Mouse (Mus musculus) thymus, adult 2 months (tissue): ENCODE data around the gene Ccdc58.

ENCODE experiments used
- CTCF ChIP-seq: fragments of 200-500 bp; IDR thresholded peaks from 2 replicates; pipeline ENCODE4 v1.5.1; 2012; ENCODE audit warnings: mild to moderate bottlenecking, control low read depth, low read length, moderate library complexity, borderline replicate concordance; ENCODE audit not compliant: control insufficient read depth, poor library complexity, insufficient read depth; ENCODE audit errors: extremely low read depth
- POLR2A ChIP-seq: fragments of 200-500 bp; IDR thresholded peaks from 2 replicates; pipeline ENCODE4 v1.6.1; 2012; ENCODE audit warnings: mild to moderate bottlenecking, low read length, control low read depth, moderate library complexity; ENCODE audit not compliant: control insufficient read depth, poor library complexity, insufficient read depth; ENCODE audit errors: extremely low read depth

- TF ChIP-seq POLR2A (no peak), CTCF (no peak)
Observed at GRCm38 (mm10) chr16:36101526-36101925, 30.0 kb downstream of the Ccdc58 start.
